Mouse (Mus musculus): ENCODE results near the gene Isl2. TPM values are rescaled to one million over a fixed set of nuclear protein-coding genes. Genes with fewer than 3 reads are reported as not detected.

Gene Isl2
- not detected in 2 replicates for polyA plus RNA-seq (2011; ENCODE audit: insufficient read length, low read depth, missing spikeins)

GRCm38 (mm10) chr9:55538377-55538776 is at the start of gene Isl2:
Gene Isl2, plus strand, starts transcription at chr9:55538672.
- Histone ChIP-seq H3K4me1 (ENCODE audit: control insufficient read depth, insufficient read depth, low read length) (no peaks in the 10 kb centered on the region), H3K27ac (ENCODE audit: insufficient read depth, low read length) (no peak within 1 kb of the TSS), H3K4me3 (ENCODE audit: insufficient read depth, low read length) (no peak within 1 kb of the TSS)
- TF ChIP-seq POLR2A (IDR thresholded peaks at IDR 0.05; ENCODE audit: low read depth, low read length), result no peak
- no peak for TF ChIP-seq CTCF (IDR thresholded peaks at IDR 0.05; ENCODE audit: borderline replicate concordance, insufficient read depth, low read length)

GRCm38 (mm10) chr9:55507922-55508321 is 30.6 kb upstream of the Isl2 start:
- TF ChIP-seq POLR2A (IDR thresholded peaks at IDR 0.05; ENCODE audit: low read depth, low read length) (no peak), CTCF (IDR thresholded peaks at IDR 0.05; ENCODE audit: borderline replicate concordance, insufficient read depth, low read length) (no peak)
- no peaks in the 10 kb centered on the region for H3K4me1 ChIP-seq (ENCODE audit: control insufficient read depth, insufficient read depth, low read length)

GRCm38 (mm10) chr9:55508701-55509100 is 29.8 kb upstream of the Isl2 start:
- Histone ChIP-seq H3K4me1 (ENCODE audit: control insufficient read depth, insufficient read depth, low read length) (no peaks in the 10 kb centered on the region), H3K4me3 (ENCODE audit: insufficient read depth, low read length) (no peak overlapping the region), H3K27ac (ENCODE audit: insufficient read depth, low read length) (no peak overlapping the region)
- no peak for TF ChIP-seq POLR2A (IDR thresholded peaks at IDR 0.05; ENCODE audit: low read depth, low read length)

More at GRCm38 (mm10) chr9:55507922-55508321, 30.6 kb upstream of the Isl2 start:
- H3K27ac ChIP-seq (ENCODE audit: insufficient read depth, low read length), result no peak overlapping the region
- H3K4me3 ChIP-seq (ENCODE audit: insufficient read depth, low read length), result no peak overlapping the region

- no peak for TF ChIP-seq CTCF (IDR thresholded peaks at IDR 0.05; ENCODE audit: borderline replicate concordance, insufficient read depth, low read length)
- no peak overlapping the region for H3K4me3 ChIP-seq (ENCODE audit: insufficient read depth, low read length)
- no peaks in the 10 kb centered on the region for H3K4me1 ChIP-seq (ENCODE audit: control insufficient read depth, insufficient read depth, low read length)
- H3K27ac ChIP-seq (ENCODE audit: insufficient read depth, low read length), result no peak overlapping the region
Measured at GRCm38 (mm10) chr9:55509731-55510130, 28.7 kb upstream of the Isl2 start.

- H3K27ac ChIP-seq (ENCODE audit: insufficient read depth, low read length), result no peak overlapping the region
- TF ChIP-seq POLR2A (IDR thresholded peaks at IDR 0.05; ENCODE audit: low read depth, low read length), result no peak
- TF ChIP-seq CTCF (IDR thresholded peaks at IDR 0.05; ENCODE audit: borderline replicate concordance, insufficient read depth, low read length), result no peak
- no peaks in the 10 kb centered on the region for H3K4me1 ChIP-seq (ENCODE audit: control insufficient read depth, insufficient read depth, low read length)
- peak overlapping the region; percentile 76 for H3K4me3 ChIP-seq (ENCODE audit: insufficient read depth, low read length)
Measured at GRCm38 (mm10) chr9:55510651-55511235, 27.7 kb upstream of the Isl2 start.

GRCm38 (mm10) chr9:55511521-55511993 is 26.9 kb upstream of the Isl2 start:
- H3K4me1 ChIP-seq (ENCODE audit: control insufficient read depth, insufficient read depth, low read length), result no peaks in the 10 kb centered on the region
- no peak for TF ChIP-seq POLR2A (IDR thresholded peaks at IDR 0.05; ENCODE audit: low read depth, low read length)
- no peak for TF ChIP-seq CTCF (IDR thresholded peaks at IDR 0.05; ENCODE audit: borderline replicate concordance, insufficient read depth, low read length)
- peak overlapping the region; percentile 55 for H3K27ac ChIP-seq (ENCODE audit: insufficient read depth, low read length)
- H3K4me3 ChIP-seq (ENCODE audit: insufficient read depth, low read length), result peak overlapping the region; percentile 76

GRCm38 (mm10) chr9:55512027-55512543 is 26.4 kb upstream of the Isl2 start, which contains the start of gene Etfa:
Gene Etfa, minus strand, starts transcription at chr9:55512243.
- no peak for TF ChIP-seq CTCF (IDR thresholded peaks at IDR 0.05; ENCODE audit: borderline replicate concordance, insufficient read depth, low read length)
- peak; percentile 66 for TF ChIP-seq POLR2A (IDR thresholded peaks at IDR 0.05; ENCODE audit: low read depth, low read length)
- Histone ChIP-seq H3K4me3 (ENCODE audit: insufficient read depth, low read length) (peak within 1 kb of the TSS; percentile 76), H3K27ac (ENCODE audit: insufficient read depth, low read length) (peak within 1 kb of the TSS; percentile 55), H3K4me1 (ENCODE audit: control insufficient read depth, insufficient read depth, low read length) (no peaks in the 10 kb centered on the region)

- peak; percentile 44; the same call in 1 of the 2 replicates for TF ChIP-seq CTCF (IDR thresholded peaks at IDR 0.05; ENCODE audit: borderline replicate concordance, insufficient read depth, low read length)
- no peak for TF ChIP-seq POLR2A (IDR thresholded peaks at IDR 0.05; ENCODE audit: low read depth, low read length)
- H3K27ac ChIP-seq (ENCODE audit: insufficient read depth, low read length), result no peak overlapping the region
- no peak overlapping the region for H3K4me3 ChIP-seq (ENCODE audit: insufficient read depth, low read length)
- no peaks in the 10 kb centered on the region for H3K4me1 ChIP-seq (ENCODE audit: control insufficient read depth, insufficient read depth, low read length)
Measured at GRCm38 (mm10) chr9:55525716-55526115, 12.8 kb upstream of the Isl2 start.

- Histone ChIP-seq H3K4me3 (ENCODE audit: insufficient read depth, low read length) (no peak overlapping the region), H3K4me1 (ENCODE audit: control insufficient read depth, insufficient read depth, low read length) (no peaks in the 10 kb centered on the region), H3K27ac (ENCODE audit: insufficient read depth, low read length) (no peak overlapping the region)
- TF ChIP-seq CTCF (IDR thresholded peaks at IDR 0.05; ENCODE audit: borderline replicate concordance, insufficient read depth, low read length) (peak; percentile 39; the same call in 1 of the 2 replicates), POLR2A (IDR thresholded peaks at IDR 0.05; ENCODE audit: low read depth, low read length) (no peak)
Measured at GRCm38 (mm10) chr9:55535907-55536306, 2.6 kb upstream of the Isl2 start.

- H3K4me1 ChIP-seq (ENCODE audit: control insufficient read depth, insufficient read depth, low read length), result no peaks in the 10 kb centered on the region
- H3K27ac ChIP-seq (ENCODE audit: insufficient read depth, low read length), result no peak overlapping the region
- TF ChIP-seq POLR2A (IDR thresholded peaks at IDR 0.05; ENCODE audit: low read depth, low read length), result no peak
- H3K4me3 ChIP-seq (ENCODE audit: insufficient read depth, low read length), result no peak overlapping the region
Measured at GRCm38 (mm10) chr9:55539006-55539405, 534 bp downstream of the Isl2 start.

Measured in embryonic fibroblast, embryonic 13.5 days (primary cell).